Mouse (Mus musculus): ENCODE measurements around the gene Fam189a1. TPM values are rescaled to one million over a fixed set of nuclear protein-coding genes. Genes with fewer than 3 reads are reported as not detected.

Fam189a1 gene
- total and polyA plus RNA-seq, 3 experiments = 0.10 TPM; not detected in 2

GRCm38 (mm10) chr7:64855389-64855927 is 300.9 kb downstream of the Fam189a1 start:
- in situ Hi-C loops (cut with MboI; ENCODE audit: low pct_ligation_motif_present, low pct_unique_long_range_greater_than_20kb, low sequenced_read_pairs) (no loop called here), dilution Hi-C loops (cut with MboI; ENCODE audit: extremely low pct_ligation_motif_present, extremely low pct_unique_long_range_greater_than_20kb, low sequenced_read_pairs) (no loop called here)
- H3K79me2 ChIP-seq (replicated peaks; ENCODE audit: control insufficient read depth, extremely low read depth, insufficient read depth, poor library complexity, severe bottlenecking) = no peaks in the 10 kb centered on the region
- no peaks in the 10 kb centered on the region for H3K36me3 ChIP-seq (replicated peaks in 1 of 2; ENCODE audit: control insufficient read depth in 1 of 2, insufficient read depth in 1 of 2, low read length in 1 of 2)
- H3K27me3 ChIP-seq (replicated peaks) = no peaks in the 10 kb centered on the region
- H3K4me1 ChIP-seq (ENCODE audit: control insufficient read depth in 1 of 2, insufficient read depth in 2 of 2) = no peaks in the 10 kb centered on the region; a peak in 1 of 4 replicates
- no peak overlapping the region for H3K4me3 ChIP-seq (replicated peaks in 1 of 3; ENCODE audit: low read depth in 2 of 3, low read length in 2 of 3, poor library complexity in 1 of 3)
- peak overlapping the region; percentile 82 for H3K4me2 ChIP-seq (ENCODE audit: insufficient read depth, low read depth, poor library complexity, severe bottlenecking)
- no peaks in the 10 kb centered on the region for H3K9me3 ChIP-seq (replicated peaks; ENCODE audit: low read length)
- TF ChIP-seq SMC3 (IDR thresholded peaks at IDR 0.05; ENCODE audit: low read depth, low read length) (no peak), TBP (conservative IDR thresholded peaks at IDR 0.05; ENCODE audit: low read depth, low read length) (no peak), TCF12 (IDR thresholded peaks at IDR 0.05; ENCODE audit: low read depth, low read length) (no peak), ZNF384 (IDR thresholded peaks at IDR 0.05; ENCODE audit: low read depth, low read length) (no peak), MYC (IDR thresholded peaks at IDR 0.05; ENCODE audit: low read depth, low read length) (no peak), USF2 (conservative IDR thresholded peaks at IDR 0.05; ENCODE audit: low read depth, low read length) (no peak), GABPA (IDR thresholded peaks at IDR 0.05; ENCODE audit: insufficient replicate concordance, low read depth, low read length) (no peak), CHD1 (IDR thresholded peaks at IDR 0.05; ENCODE audit: low read depth, low read length) (no peak), USF1 (IDR thresholded peaks at IDR 0.05; ENCODE audit: low read depth, low read length) (no peak), ELF1 (IDR thresholded peaks at IDR 0.05; ENCODE audit: low read depth, low read length) (no peak), MXI1 (IDR thresholded peaks at IDR 0.05; ENCODE audit: low read depth, low read length) (no peak), HCFC1 (IDR thresholded peaks at IDR 0.05; ENCODE audit: low read depth, low read length) (no peak)
- H3K9ac ChIP-seq (ENCODE audit: insufficient read depth, low read depth) = no peak overlapping the region
- H3K27ac ChIP-seq (ENCODE audit: insufficient read depth, low read depth) = no peak overlapping the region
- DNase-seq (ENCODE audit: extremely low read depth) = no peak

GRCm38 (mm10) chr7:64850791-64851190 is 305.6 kb downstream of the Fam189a1 start:
- no peaks in the 10 kb centered on the region for H3K9me3 ChIP-seq (replicated peaks; ENCODE audit: low read length)
- H3K4me1 ChIP-seq (ENCODE audit: control insufficient read depth in 1 of 2, insufficient read depth in 2 of 2) = 0 out of 4 replicates have a peak, but pooled peaks cover 0 to 4% of the 10 kb centered on the region in 2 experiments
- H3K27ac ChIP-seq (ENCODE audit: insufficient read depth, low read depth) = no peak overlapping the region
- no peak for DNase-seq (ENCODE audit: extremely low read depth)
- H3K79me2 ChIP-seq (replicated peaks; ENCODE audit: control insufficient read depth, extremely low read depth, insufficient read depth, poor library complexity, severe bottlenecking) = no peaks in the 10 kb centered on the region
- in situ Hi-C loops (cut with MboI; ENCODE audit: low pct_ligation_motif_present, low pct_unique_long_range_greater_than_20kb, low sequenced_read_pairs) (no loop called here), dilution Hi-C loops (cut with MboI; ENCODE audit: extremely low pct_ligation_motif_present, extremely low pct_unique_long_range_greater_than_20kb, low sequenced_read_pairs) (no loop called here)
- no peak overlapping the region for H3K9ac ChIP-seq (ENCODE audit: insufficient read depth, low read depth)
- no peak overlapping the region for H3K4me2 ChIP-seq (ENCODE audit: insufficient read depth, low read depth, poor library complexity, severe bottlenecking)
- H3K27me3 ChIP-seq (replicated peaks) = no peaks in the 10 kb centered on the region
- no peak for TF ChIP-seq BHLHE40 (IDR thresholded peaks at IDR 0.05; ENCODE audit: low read depth, low read length)
- H3K4me3 ChIP-seq (replicated peaks in 1 of 3; ENCODE audit: low read depth in 2 of 3, low read length in 2 of 3, poor library complexity in 1 of 3) = no peak overlapping the region
- H3K36me3 ChIP-seq (replicated peaks in 1 of 2; ENCODE audit: control insufficient read depth in 1 of 2, insufficient read depth in 1 of 2, low read length in 1 of 2) = no peaks in the 10 kb centered on the region

- no peaks in the 10 kb centered on the region for H3K79me2 ChIP-seq (replicated peaks; ENCODE audit: control insufficient read depth, extremely low read depth, insufficient read depth, poor library complexity, severe bottlenecking)
- no peak for TF ChIP-seq NRF1 (IDR thresholded peaks at IDR 0.05; ENCODE audit: low read depth, low read length)
- TF ChIP-seq MAZ (IDR thresholded peaks at IDR 0.05; ENCODE audit: low read depth, low read length) = no peak
- no peak for TF ChIP-seq ZNF384 (IDR thresholded peaks at IDR 0.05; ENCODE audit: low read depth, low read length)
- no peak for TF ChIP-seq TBP (conservative IDR thresholded peaks at IDR 0.05; ENCODE audit: low read depth, low read length)
- no peak for TF ChIP-seq ETS1 (conservative IDR thresholded peaks at IDR 0.05; ENCODE audit: low read depth, low read length)
- no peak for TF ChIP-seq KAT2A (IDR thresholded peaks at IDR 0.05; ENCODE audit: insufficient replicate concordance, low read length)
- no peak for TF ChIP-seq IRF4 (IDR thresholded peaks at IDR 0.05; ENCODE audit: low read depth, low read length)
- no peak for TF ChIP-seq ZC3H11A (IDR thresholded peaks at IDR 0.05; ENCODE audit: low read depth, low read length)
- no peak for TF ChIP-seq BHLHE40 (IDR thresholded peaks at IDR 0.05; ENCODE audit: low read depth, low read length)
- TF ChIP-seq E2F4 (IDR thresholded peaks at IDR 0.05; ENCODE audit: insufficient replicate concordance, low read depth, low read length) = no peak
- TF ChIP-seq RAD21 (IDR thresholded peaks at IDR 0.05; ENCODE audit: low read depth, low read length) = no peak
- no peak for TF ChIP-seq CHD2 (IDR thresholded peaks at IDR 0.05; ENCODE audit: low read length)
- no peak for TF ChIP-seq JUND (conservative IDR thresholded peaks at IDR 0.05; ENCODE audit: low read depth, low read length)
- no peak for TF ChIP-seq CTCF (conservative IDR thresholded peaks at IDR 0.05 in 1 of 2, IDR thresholded peaks at IDR 0.05 in 1 of 2; ENCODE audit: low read depth in 2 of 2, low read length in 2 of 2)
- no peak for TF ChIP-seq MXI1 (IDR thresholded peaks at IDR 0.05; ENCODE audit: low read depth, low read length)
- no peaks in the 10 kb centered on the region for H3K36me3 ChIP-seq (replicated peaks in 1 of 2; ENCODE audit: control insufficient read depth in 1 of 2, insufficient read depth in 1 of 2, low read length in 1 of 2)
- H3K9ac ChIP-seq (ENCODE audit: insufficient read depth, low read depth) = no peak overlapping the region
- no peak overlapping the region for H3K4me3 ChIP-seq (replicated peaks in 1 of 3; ENCODE audit: low read depth in 2 of 3, low read length in 2 of 3, poor library complexity in 1 of 3)
- dilution Hi-C loops (cut with MboI; ENCODE audit: extremely low pct_ligation_motif_present, extremely low pct_unique_long_range_greater_than_20kb, low sequenced_read_pairs) (no loop called here), in situ Hi-C loops (cut with MboI; ENCODE audit: low pct_ligation_motif_present, low pct_unique_long_range_greater_than_20kb, low sequenced_read_pairs) (no loop called here)
- H3K9me3 ChIP-seq (replicated peaks; ENCODE audit: low read length) = no peaks in the 10 kb centered on the region
- no peak overlapping the region for H3K4me2 ChIP-seq (ENCODE audit: insufficient read depth, low read depth, poor library complexity, severe bottlenecking)
- H3K27ac ChIP-seq (ENCODE audit: insufficient read depth, low read depth) = no peak overlapping the region
- H3K27me3 ChIP-seq (replicated peaks) = no peaks in the 10 kb centered on the region
- no peak for DNase-seq (ENCODE audit: extremely low read depth)
- H3K4me1 ChIP-seq (ENCODE audit: control insufficient read depth in 1 of 2, insufficient read depth in 2 of 2) = 0 out of 4 replicates have a peak, but pooled peaks cover 0 to 4% of the 10 kb centered on the region in 2 experiments
Measured at GRCm38 (mm10) chr7:64847366-64847899, 308.9 kb downstream of the Fam189a1 start.
